Mouse (Mus musculus): ENCODE measurements around the gene Phf13.

GRCm38 (mm10) chr4:152028456-152028855, 32.4 kb upstream of the Phf13 start:
- no peak for TF ChIP-seq CTCF (IDR thresholded peaks at IDR 0.05; ENCODE audit: extremely low read depth, insufficient read depth, insufficient read length, insufficient replicate concordance)
- TF ChIP-seq POLR2A (IDR thresholded peaks at IDR 0.05; ENCODE audit: low read depth, low read length) = no peak

Data from spleen, adult 2 months (tissue).